ENCODE assay signal across 21 mouse cellular contexts in the genomic region with DNA sequence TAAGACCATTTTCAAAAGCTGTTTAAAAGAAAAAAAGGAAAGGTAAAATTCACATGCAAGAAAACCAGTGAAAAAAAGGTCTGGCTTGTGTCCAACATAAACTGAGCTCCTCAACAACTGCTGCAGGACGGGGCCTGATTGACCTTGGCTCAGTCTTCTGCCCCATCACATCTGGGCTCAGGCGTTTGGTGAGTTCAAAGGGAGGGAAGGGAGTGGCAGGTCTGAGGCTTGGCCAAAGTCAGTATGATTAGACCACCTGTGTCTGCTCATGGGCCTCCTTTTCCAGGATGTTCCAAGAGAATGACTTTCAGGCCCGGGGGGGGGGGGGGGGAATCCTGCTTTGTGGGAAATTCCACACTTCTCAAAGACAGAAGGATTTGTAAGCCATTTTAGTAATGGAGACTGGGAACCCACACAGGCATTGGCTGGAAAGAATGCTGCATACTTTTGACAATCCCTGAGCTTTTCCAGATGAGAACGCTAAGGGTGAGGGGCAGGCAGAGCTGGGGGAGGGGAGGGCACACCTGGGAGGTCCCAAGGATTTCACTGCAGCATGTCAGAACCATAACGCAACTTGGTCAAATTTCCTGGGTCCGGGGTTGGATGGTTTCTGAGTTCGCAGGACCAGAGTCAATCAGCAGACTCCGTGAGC. TPM values are rescaled to one million over a fixed set of nuclear protein-coding genes. Genes with fewer than 3 reads are reported as not detected.
A peak's percentile ranks its signal among the peaks of the same experiment; 100 is the strongest.
DNase-seq lines count a peak whose midpoint lies in the region; ATAC-seq and TF ChIP-seq lines count a peak whose summit lies in the region.
"Had no signal": no experiment of that assay in that cellular context is flagged by ENCODE, and none has a peak within 500 bp of the region (broad histone marks: within the 10 kb centered on the region; RNA-seq: fewer than 3 reads in every experiment).

No protein-coding gene starts in this region.

- H3K4me2 ChIP-seq in lung, embryonic 14.5 days = no peak overlapping the region
- H3K4me2 ChIP-seq in embryonic facial prominence, embryonic 14.5 days (ENCODE audit: low read depth, low read length) = peak overlapping the region; percentile 13
- H3K4me2 ChIP-seq in stomach, embryonic 16.5 days (ENCODE audit: low read depth, low read length) = no peak overlapping the region
- H3K4me2 ChIP-seq: liver, embryonic 11.5 days; lung, embryonic 15.5 days; midbrain, embryonic 12.5 days had no signal

- H3K27ac ChIP-seq in lung, embryonic 14.5 days (ENCODE audit: low read depth) = 0 out of 2 replicates have a peak overlapping the region, but pooled peaks have one; percentile 16
- H3K27ac ChIP-seq in embryonic facial prominence, embryonic 14.5 days (replicated peaks; ENCODE audit: low read depth, low read length) = no peak overlapping the region
- H3K27ac ChIP-seq in stomach, embryonic 16.5 days (ENCODE audit: low read length) = no peak overlapping the region
- H3K27ac ChIP-seq: lung, embryonic 15.5 days; macrophage; midbrain, embryonic 12.5 days had no signal

- 39% methylated on average over 8 of the region's 8 CpGs for WGBS in lung, embryonic 14.5 days
- 40% methylated on average over 8 of the region's 8 CpGs for WGBS in embryonic facial prominence, embryonic 14.5 days
- WGBS in stomach, embryonic 16.5 days = 41% methylated on average over 8 of the region's 8 CpGs

- TF ChIP-seq CTCF in lung, embryonic 14.5 days (IDR thresholded peaks at IDR 0.05; ENCODE audit: low read depth) = no peak

- H3K27me3 ChIP-seq in lung, embryonic 14.5 days (ENCODE audit: insufficient read depth, low read length) = no peaks in the 10 kb centered on the region
- no peaks in the 10 kb centered on the region for H3K27me3 ChIP-seq in embryonic facial prominence, embryonic 14.5 days (replicated peaks; ENCODE audit: control insufficient read depth, insufficient read depth, low read length)
- H3K27me3 ChIP-seq in stomach, embryonic 16.5 days (ENCODE audit: control insufficient read depth, insufficient read depth, low read length) = no peaks in the 10 kb centered on the region
- H3K27me3 ChIP-seq: lung, embryonic 15.5 days; midbrain, embryonic 12.5 days had no signal

- peak; percentile 44 for DNase-seq in lung, embryonic 14.5 days
- DNase-seq in lung, adult 18-20 months = no peak
- peak; percentile 78 for DNase-seq in R1 (ENCODE audit: low read depth, low spot score)
- DNase-seq in embryonic facial prominence, embryonic 14.5 days (ENCODE audit: low spot score) = peak; percentile 70
- no peak for DNase-seq in left cerebral cortex, postnatal 14 days (ENCODE audit: low spot score in 2 of 2)
- DNase-seq: adrenal gland, postnatal 25 days; cerebellum, adult 2 months; forebrain, postnatal 0 days; kidney, postnatal 25 days; right cerebral cortex, adult 18-20 months; thymus, adult 2 months had no signal

- no peaks in the 10 kb centered on the region for H3K36me3 ChIP-seq in lung, embryonic 14.5 days (ENCODE audit: insufficient read depth)
- no peaks in the 10 kb centered on the region for H3K36me3 ChIP-seq in embryonic facial prominence, embryonic 14.5 days (ENCODE audit: control insufficient read depth, insufficient read depth, low read length)
- H3K36me3 ChIP-seq in stomach, embryonic 16.5 days (ENCODE audit: control insufficient read depth, insufficient read depth, low read length) = no peaks in the 10 kb centered on the region
- H3K36me3 ChIP-seq: lung, embryonic 15.5 days; midbrain, embryonic 12.5 days had no signal

- no peak overlapping the region for H3K9ac ChIP-seq in lung, embryonic 14.5 days
- no peak overlapping the region for H3K9ac ChIP-seq in embryonic facial prominence, embryonic 14.5 days (ENCODE audit: low read depth, low read length)
- H3K9ac ChIP-seq in stomach, embryonic 16.5 days (ENCODE audit: low read length) = no peak overlapping the region
- H3K9ac ChIP-seq: forebrain, postnatal 0 days; lung, embryonic 15.5 days; midbrain, embryonic 12.5 days had no signal

- ATAC-seq in lung, embryonic 14.5 days (ENCODE audit: insufficient read depth) = no peak; the same call in 1 of the 2 replicates
- peak; percentile 79 for ATAC-seq in embryonic facial prominence, embryonic 14.5 days (ENCODE audit: low read depth)
- ATAC-seq in stomach, embryonic 16.5 days (ENCODE audit: insufficient read depth, low FRiP score) = peak; percentile 47; the same call in 1 of the 2 replicates
- no peak for ATAC-seq in erythroblast, adult 5-6 weeks (replicated peaks; ENCODE audit: low FRiP score, poor library complexity, severe bottlenecking)
- ATAC-seq: activated CD4-positive, CD25-positive, alpha-beta regulatory T cell, adult 4 months; CD4-positive, CD25-positive, alpha-beta regulatory T cell, adult 4 months; forebrain, postnatal 0 days; inflammation-experienced regulatory T-cells, adult 6 months had no signal

- no peak overlapping the region for H3K4me3 ChIP-seq in lung, embryonic 14.5 days (ENCODE audit: low read depth, low read length)
- no peak overlapping the region for H3K4me3 ChIP-seq in embryonic facial prominence, embryonic 14.5 days (ENCODE audit: low read depth, low read length)
- H3K4me3 ChIP-seq in stomach, embryonic 16.5 days (replicated peaks; ENCODE audit: low read length) = no peak overlapping the region
- H3K4me3 ChIP-seq: lung, embryonic 15.5 days; midbrain, embryonic 12.5 days; myocyte had no signal

- H3K4me1 ChIP-seq in lung, embryonic 14.5 days (ENCODE audit: insufficient read depth) = no peaks in the 10 kb centered on the region; the same call in 1 of the 2 replicates
- 0 out of 2 replicates have a peak, but pooled peaks cover 6% of the 10 kb centered on the region for H3K4me1 ChIP-seq in embryonic facial prominence, embryonic 14.5 days (ENCODE audit: control insufficient read depth, insufficient read depth, low read length)
- H3K4me1 ChIP-seq in stomach, embryonic 16.5 days (ENCODE audit: control insufficient read depth, insufficient read depth, low read length) = peaks cover 5% of the 10 kb centered on the region; the same call in 1 of the 2 replicates
- H3K4me1 ChIP-seq: midbrain, embryonic 12.5 days had no signal

- intact Hi-C loops in left cerebral cortex, postnatal 14 days (cut with DNase I) = no loop called here

- no peaks in the 10 kb centered on the region for H3K9me3 ChIP-seq in lung, embryonic 14.5 days (ENCODE audit: low read depth, low read length)
- H3K9me3 ChIP-seq in embryonic facial prominence, embryonic 14.5 days (ENCODE audit: control insufficient read depth, low read length) = no peaks in the 10 kb centered on the region
- no peaks in the 10 kb centered on the region for H3K9me3 ChIP-seq in stomach, embryonic 16.5 days (replicated peaks; ENCODE audit: control insufficient read depth, low read length)
- H3K9me3 ChIP-seq: lung, embryonic 15.5 days had no signal

RNA-seq across cellular contexts. Expression of a gene that starts 30.8 kb away (rescaled TPM):
- 110 and 112 TPM in 2 replicates for polyA plus RNA-seq in lung, embryonic 14.5 days (2014; fragmentation: Nextera tagmentation; extraction: Ambion mirVana)
- polyA plus RNA-seq in embryonic facial prominence, embryonic 14.5 days (2014; fragmentation: Nextera tagmentation; extraction: Ambion mirVana) = 103 and 105 TPM in 2 replicates
- polyA plus RNA-seq in stomach, embryonic 16.5 days (2015; fragmentation: Nextera tagmentation; extraction: Ambion mirVana) = 77.1 and 81.1 TPM in 2 replicates
- 42.7 and 43.7 TPM in 2 replicates for total RNA-seq in erythroblast, adult 5-6 weeks (2015; ENCODE audit: low replicate concordance)
- total RNA-seq in erythroblast, adult 5-6 weeks (2017; ENCODE audit: low replicate concordance) = 43.8 and 50.0 TPM in 2 replicates
- total RNA-seq in left cerebral cortex, postnatal 14 days (2021) = 100 to 1,000 TPM; 137 to 146 TPM

Comparison
In these comparisons a context has a peak if more than half of its experiments do, and no peak if none do; other contexts are left out.
1. DNase-seq: peak in lung, embryonic 14.5 days (single experiment), R1 (single experiment) and embryonic facial prominence, embryonic 14.5 days (single experiment); none in lung, adult 18-20 months (0 of 2) and left cerebral cortex, postnatal 14 days (0 of 2).
2. ATAC-seq: peak in embryonic facial prominence, embryonic 14.5 days (single experiment) and stomach, embryonic 16.5 days (single experiment); none in lung, embryonic 14.5 days (single experiment) and erythroblast, adult 5-6 weeks (single experiment).